In genomic region chr19:26475197-26475596, GRCm38 (mm10) we compare ENCODE assay signal across 21 mouse cellular contexts.
DNase-seq lines count a peak whose midpoint lies in the region; ATAC-seq lines count a peak whose summit lies in the region.
"Had no signal": no experiment of that assay in that cellular context is flagged by ENCODE, and none has a peak within 500 bp of the region (broad histone marks: within the 10 kb centered on the region; RNA-seq: fewer than 3 reads in every experiment).

No protein-coding gene starts in this region.

- 0 out of 2 replicates have a peak, but pooled peaks have one; percentile 43 for ATAC-seq in forebrain, embryonic 16.5 days
- no peak for ATAC-seq in forebrain, embryonic 12.5 days (ENCODE audit: low FRiP score)
- ATAC-seq: activated CD4-positive, CD25-positive, alpha-beta regulatory T cell, adult 4 months; CD4-positive, CD25-positive, alpha-beta regulatory T cell, adult 4 months; intestine, postnatal 0 days had no signal

- H3K4me1 ChIP-seq in forebrain, embryonic 16.5 days (replicated peaks; ENCODE audit: control insufficient read depth, insufficient read depth, low read length) = peaks cover 6% of the 10 kb centered on the region; the same call in 1 of the 2 replicates
- H3K4me1 ChIP-seq in forebrain, embryonic 12.5 days = peaks cover 28% of the 10 kb centered on the region
- H3K4me1 ChIP-seq: heart, embryonic 10.5 days had no signal

- H3K4me3 ChIP-seq in forebrain, embryonic 16.5 days (replicated peaks; ENCODE audit: low read length) = no peak overlapping the region
- no peak overlapping the region for H3K4me3 ChIP-seq in forebrain, embryonic 12.5 days (replicated peaks)
- H3K4me3 ChIP-seq: forebrain, embryonic 10.5 days; heart, adult 2 months; heart, embryonic 10.5 days; heart, embryonic 13.5 days; hindbrain, embryonic 12.5 days; hindbrain, embryonic 15.5 days had no signal

- H3K36me3 ChIP-seq in forebrain, embryonic 16.5 days (ENCODE audit: control insufficient read depth, insufficient read depth) = no peaks in the 10 kb centered on the region
- H3K36me3 ChIP-seq in forebrain, embryonic 12.5 days (replicated peaks) = no peaks in the 10 kb centered on the region
- H3K36me3 ChIP-seq: forebrain, embryonic 10.5 days; heart, embryonic 10.5 days; heart, embryonic 13.5 days; hindbrain, embryonic 12.5 days; hindbrain, embryonic 15.5 days had no signal

- 63% methylated on average over 2 of the region's 2 CpGs for WGBS in forebrain, embryonic 16.5 days
- WGBS in forebrain, embryonic 12.5 days = 68% methylated on average over 2 of the region's 2 CpGs

- DNase-seq in heart, adult 11 months = peak; percentile 23
- no peak for DNase-seq in heart, postnatal 25 days (ENCODE audit: low spot score)
- peak; percentile 42 for DNase-seq in retina, embryonic 14.5 days (ENCODE audit: low spot score)
- no peak for DNase-seq in lung, postnatal 25 days (ENCODE audit: low spot score)
- DNase-seq: adrenal gland, adult 8-10 months; adrenal gland, postnatal 25 days; cerebellum, adult 11-12 months; cerebellum, adult 8-10 months; cerebellum, postnatal 36 days; gastrocnemius, postnatal 25 days; heart, adult 2 months had no signal

- H3K27me3 ChIP-seq in forebrain, embryonic 16.5 days (replicated peaks; ENCODE audit: control insufficient read depth, insufficient read depth, low read length) = no peaks in the 10 kb centered on the region
- H3K27me3 ChIP-seq in forebrain, embryonic 12.5 days = no peaks in the 10 kb centered on the region
- H3K27me3 ChIP-seq: heart, embryonic 13.5 days; hindbrain, embryonic 15.5 days had no signal

- no peak overlapping the region for H3K9ac ChIP-seq in forebrain, embryonic 16.5 days (replicated peaks; ENCODE audit: low read depth, low read length)
- no peak overlapping the region for H3K9ac ChIP-seq in forebrain, embryonic 12.5 days
- H3K9ac ChIP-seq: heart, embryonic 13.5 days; hindbrain, embryonic 12.5 days; hindbrain, embryonic 15.5 days had no signal

- no peak overlapping the region for H3K4me2 ChIP-seq in forebrain, embryonic 16.5 days (ENCODE audit: low read length)
- no peak overlapping the region for H3K4me2 ChIP-seq in forebrain, embryonic 12.5 days
- H3K4me2 ChIP-seq: heart, embryonic 13.5 days; hindbrain, embryonic 12.5 days; hindbrain, embryonic 15.5 days had no signal

- H3K27ac ChIP-seq in forebrain, embryonic 16.5 days (ENCODE audit: low read length) = no peak overlapping the region
- no peak overlapping the region for H3K27ac ChIP-seq in forebrain, embryonic 12.5 days
- H3K27ac ChIP-seq: heart, adult 2 months; heart, embryonic 10.5 days; heart, embryonic 13.5 days; hindbrain, embryonic 12.5 days; hindbrain, embryonic 15.5 days had no signal

- intact Hi-C loops in heart, postnatal 25 days (cut with DNase I) = no loop called here

- H3K9me3 ChIP-seq in forebrain, embryonic 16.5 days (ENCODE audit: control insufficient read depth, low read length) = no peaks in the 10 kb centered on the region
- H3K9me3 ChIP-seq in forebrain, embryonic 12.5 days = no peaks in the 10 kb centered on the region
- H3K9me3 ChIP-seq: forebrain, embryonic 10.5 days; heart, embryonic 10.5 days; heart, embryonic 13.5 days; hindbrain, embryonic 12.5 days; hindbrain, embryonic 15.5 days had no signal

Comparison
In these comparisons a context has a peak if more than half of its experiments do, and no peak if none do; other contexts are left out.
1. DNase-seq: peak in heart, adult 11 months (single experiment) and retina, embryonic 14.5 days (single experiment); none in heart, postnatal 25 days (single experiment) and lung, postnatal 25 days (single experiment).